Mouse (Mus musculus): ENCODE measurements around the gene Snx27. TPM values are rescaled to one million over a fixed set of nuclear protein-coding genes. Genes with fewer than 3 reads are reported as not detected.
A peak's percentile ranks its signal among the peaks of the same experiment; 100 is the strongest.

The Snx27 gene
- total RNA-seq, 2 experiments from 2014 or later, result 35.7 to 37.1 TPM

- peak; percentile 60 for DNase-seq
- H3K27ac ChIP-seq, result peak overlapping the region; percentile 66; the same call in 1 of the 2 replicates
- intact Hi-C loops (cut with DNase I), result no loop called here
- no peak overlapping the region for H3K4me3 ChIP-seq
- no peak for TF ChIP-seq CTCF (IDR thresholded peaks at IDR 0.05)
Observed at GRCm38 (mm10) chr3:94482764-94483385, 99.6 kb downstream of the Snx27 start.

GRCm38 (mm10) chr3:94481429-94481828 lies 101.1 kb downstream of the Snx27 start:
- DNase-seq, result peak; percentile 81
- no peak overlapping the region for H3K4me3 ChIP-seq
- TF ChIP-seq CTCF (IDR thresholded peaks at IDR 0.05), result no peak
- intact Hi-C loops (cut with DNase I), result no loop called here
- H3K27ac ChIP-seq, result peak overlapping the region; percentile 66

GRCm38 (mm10) chr3:94480291-94480884 lies 102.1 kb downstream of the Snx27 start, which contains the start of gene Riiad1:
Gene Riiad1 (minus strand): TSS chr3:94480341.
- no peak for DNase-seq
- H3K4me3 ChIP-seq, result no peak within 1 kb of the TSS
- peak within 1 kb of the TSS; percentile 66; the same call in 1 of the 2 replicates for H3K27ac ChIP-seq
- intact Hi-C loops (cut with DNase I), result no loop called here
- no peak for TF ChIP-seq CTCF (IDR thresholded peaks at IDR 0.05)

GRCm38 (mm10) chr3:94479564-94479963 lies 103.0 kb downstream of the Snx27 start:
- DNase-seq, result no peak
- TF ChIP-seq CTCF (IDR thresholded peaks at IDR 0.05), result no peak
- no peak overlapping the region for H3K4me3 ChIP-seq
- intact Hi-C loops (cut with DNase I), result no loop called here
- no peak overlapping the region for H3K27ac ChIP-seq

GRCm38 (mm10) chr3:94478591-94479169 lies 103.8 kb downstream of the Snx27 start:
- TF ChIP-seq CTCF (IDR thresholded peaks at IDR 0.05), result no peak
- intact Hi-C loops (cut with DNase I), result no loop called here
- no peak for DNase-seq
- no peak overlapping the region for H3K4me3 ChIP-seq
- no peak overlapping the region for H3K27ac ChIP-seq

GRCm38 (mm10) chr3:94477981-94478422 lies 104.5 kb downstream of the Snx27 start, which contains the start of gene Celf3:
Gene Celf3 (plus strand): TSS chr3:94478295.
- intact Hi-C loops (cut with DNase I), result no loop called here
- TF ChIP-seq CTCF (IDR thresholded peaks at IDR 0.05), result no peak

GRCm38 (mm10) chr3:94477444-94477843 lies 105.1 kb downstream of the Snx27 start:
- intact Hi-C loops (cut with DNase I), result no loop called here
- TF ChIP-seq CTCF (IDR thresholded peaks at IDR 0.05), result no peak
- no peak for DNase-seq
- Histone ChIP-seq H3K4me3 (no peak overlapping the region), H3K27ac (no peak overlapping the region)

More at GRCm38 (mm10) chr3:94477981-94478422, 104.5 kb downstream of the Snx27 start, which contains the start of gene Celf3:
- Histone ChIP-seq H3K4me3 (no peak within 1 kb of the TSS), H3K27ac (no peak within 1 kb of the TSS)
- no peak for DNase-seq

GRCm38 (mm10) chr3:94476301-94477035 lies 106.0 kb downstream of the Snx27 start:
- no peak overlapping the region for H3K4me3 ChIP-seq
- DNase-seq, result no peak
- intact Hi-C loops (cut with DNase I), result no loop called here
- TF ChIP-seq CTCF (IDR thresholded peaks at IDR 0.05), result no peak
- H3K27ac ChIP-seq, result no peak overlapping the region

- Histone ChIP-seq H3K4me3 (peak overlapping the region; percentile 63), H3K27ac (peak overlapping the region; percentile 95)
- TF ChIP-seq CTCF (IDR thresholded peaks at IDR 0.05), result no peak
- intact Hi-C loops (cut with DNase I), result no loop called here
- DNase-seq, result peak; percentile 64
Observed at GRCm38 (mm10) chr3:94473567-94474232, 108.8 kb downstream of the Snx27 start.

- no peak for TF ChIP-seq CTCF (IDR thresholded peaks at IDR 0.05)
- Histone ChIP-seq H3K27ac (peak overlapping the region; percentile 95), H3K4me3 (peak overlapping the region; percentile 63)
- DNase-seq, result peak; percentile 36
- intact Hi-C loops (cut with DNase I), result no loop called here
Observed at GRCm38 (mm10) chr3:94473115-94473505, 109.4 kb downstream of the Snx27 start.

GRCm38 (mm10) chr3:94472447-94473114 lies 109.9 kb downstream of the Snx27 start:
- H3K27ac ChIP-seq, result peak overlapping the region; percentile 95
- intact Hi-C loops (cut with DNase I), result no loop called here
- TF ChIP-seq CTCF (IDR thresholded peaks at IDR 0.05), result no peak
- peak; percentile 66 for DNase-seq
- peak overlapping the region; percentile 63 for H3K4me3 ChIP-seq

GRCm38 (mm10) chr3:94468931-94469330 lies 113.6 kb downstream of the Snx27 start:
- no peak overlapping the region for H3K4me3 ChIP-seq
- DNase-seq, result peak; percentile 36
- H3K27ac ChIP-seq, result no peak overlapping the region; the same call in 1 of the 2 replicates
- intact Hi-C loops (cut with DNase I), result no loop called here
- no peak for TF ChIP-seq CTCF (IDR thresholded peaks at IDR 0.05)

All from gastrocnemius, adult 2 months (tissue).